Mouse (Mus musculus) kidney, adult 2 months (tissue): ENCODE results near the gene Vwa7. TPM values are rescaled to one million over a fixed set of nuclear protein-coding genes. Genes with fewer than 3 reads are reported as not detected.
A peak's percentile ranks its signal among the peaks of the same experiment; 100 is the strongest.

ENCODE experiments used
- DNase-seq: peaks from one replicate; pipeline ENCODE4 v3.0.0; 2021
- H3K27ac ChIP-seq: fragments of 200-500 bp; 2 replicates; pipeline ENCODE4 v1.5.1; 2012; ENCODE audit warnings: low read depth, low read length, control low read depth, inconsistent platforms; ENCODE audit not compliant: insufficient read depth
- H3K27me3 ChIP-seq: fragments of 200-500 bp; replicated peaks from 2 replicates; pipeline ENCODE4 v1.6.1; 2012; ENCODE audit warnings: mild to moderate bottlenecking, moderate library complexity, low read length, inconsistent platforms; ENCODE audit not compliant: control insufficient read depth, insufficient read depth
- H3K36me3 ChIP-seq: fragments of 200-500 bp; 2 replicates; pipeline ENCODE4 v1.6.1; 2012; ENCODE audit warnings: mild to moderate bottlenecking, moderate library complexity, low read length, inconsistent platforms; ENCODE audit not compliant: control insufficient read depth, insufficient read depth
- H3K4me1 ChIP-seq: fragments of 200-500 bp; 2 replicates; pipeline ENCODE4 v1.6.1; 2011; ENCODE audit warnings: low read length; ENCODE audit not compliant: control insufficient read depth, insufficient read depth
- H3K4me3 ChIP-seq: fragments of 200-500 bp; 2 replicates; pipeline ENCODE4 v1.5.1; 2011; ENCODE audit warnings: mild to moderate bottlenecking, low read depth, low read length, control low read depth; ENCODE audit not compliant: insufficient read depth
- CTCF ChIP-seq: fragments of 200-500 bp; conservative IDR thresholded peaks from 2 replicates; pipeline ENCODE4 v1.5.1; 2011; ENCODE audit warnings: low read depth, mild to moderate bottlenecking, control low read depth, low read length, moderate library complexity, mixed read lengths; ENCODE audit not compliant: insufficient read depth, insufficient read length
- POLR2A ChIP-seq: fragments of 200-500 bp; IDR thresholded peaks from one replicate; pipeline ENCODE4 v1.6.1; 2011; ENCODE audit warnings: low read depth, low read length, control low read depth
- WGBS: fragments of 180-500 bp; shearing (Covaris S2); methylation state at CpG from one replicate; pipeline ENCODE4 v1.1.7; 2018; 5-methylcytosine and 5-hydroxymethylcytosine counted together
- polyA plus RNA-seq: library from polyadenylated mRNA; depleted of rRNA; stranded (reverse); fragments of >200 nt; gene quantifications from 2 replicates; pipeline ENCODE4 v1.2.3, GENCODE M21; 2012

Gene Vwa7
- polyA plus RNA-seq, 1 experiment = 0.89 TPM

- peaks cover 6% of the 10 kb centered on the region; the same call in 1 of the 2 replicates for H3K36me3 ChIP-seq
- whole genome bisulfite sequencing = under 1% methylated on average over 57 of the region's 57 CpGs
These were observed 42.8 kb downstream of the Vwa7 start, which contains the start of gene Ddah2 for GRCm38 (mm10) chr17:35058911-35059892. Gene Ddah2 (plus strand): TSS chr17:35059035.

GRCm38 (mm10) chr17:35060071-35060470 is 43.7 kb downstream of the Vwa7 start:
- H3K27ac ChIP-seq = no peak overlapping the region
- WGBS = 21% methylated on average over 14 of the region's 14 CpGs
- H3K36me3 ChIP-seq = peaks cover 3% of the 10 kb centered on the region; the same call in 1 of the 2 replicates
- no peak for TF ChIP-seq CTCF
- TF ChIP-seq POLR2A = no peak
- DNase-seq = no peak
- peaks cover 6% of the 10 kb centered on the region; the same call in 1 of the 2 replicates for H3K4me1 ChIP-seq
- no peaks in the 10 kb centered on the region for H3K27me3 ChIP-seq
- H3K4me3 ChIP-seq = peak overlapping the region; percentile 67

More at GRCm38 (mm10) chr17:35058911-35059892, 42.8 kb downstream of the Vwa7 start, which contains the start of gene Ddah2:
- peak within 1 kb of the TSS; percentile 67 for H3K4me3 ChIP-seq
- peak within 1 kb of the TSS; percentile 52 for H3K27ac ChIP-seq
- H3K4me1 ChIP-seq = 0 out of 2 replicates have a peak, but pooled peaks cover 6% of the 10 kb centered on the region
- TF ChIP-seq CTCF (peak; percentile 62), POLR2A (peak; percentile 10)
- no peaks in the 10 kb centered on the region for H3K27me3 ChIP-seq
- peak; percentile 91 for DNase-seq

GRCm38 (mm10) chr17:35060737-35061297 is 44.4 kb downstream of the Vwa7 start:
- Histone ChIP-seq H3K27ac (no peak overlapping the region), H3K36me3 (no peaks in the 10 kb centered on the region), H3K4me1 (peaks cover 6% of the 10 kb centered on the region; the same call in 1 of the 2 replicates), H3K27me3 (no peaks in the 10 kb centered on the region), H3K4me3 (no peak overlapping the region)
- TF ChIP-seq POLR2A (no peak), CTCF (no peak)
- peak; percentile 24 for DNase-seq
- 59% methylated on average over 22 of the region's 22 CpGs for WGBS

GRCm38 (mm10) chr17:35061299-35061698 is 44.9 kb downstream of the Vwa7 start:
- no peak overlapping the region for H3K27ac ChIP-seq
- no peaks in the 10 kb centered on the region for H3K36me3 ChIP-seq
- no peak overlapping the region for H3K4me3 ChIP-seq
- DNase-seq = no peak
- no peak for TF ChIP-seq POLR2A
- TF ChIP-seq CTCF = no peak
- H3K27me3 ChIP-seq = no peaks in the 10 kb centered on the region
- WGBS = 81% methylated on average over 8 of the region's 8 CpGs
- H3K4me1 ChIP-seq = peaks cover 6% of the 10 kb centered on the region; the same call in 1 of the 2 replicates

- H3K27ac ChIP-seq = no peak overlapping the region
- no peaks in the 10 kb centered on the region for H3K27me3 ChIP-seq
- H3K36me3 ChIP-seq = no peaks in the 10 kb centered on the region
- 86% methylated on average over 3 of the region's 3 CpGs for WGBS
- DNase-seq = no peak
- no peak overlapping the region for H3K4me3 ChIP-seq
- TF ChIP-seq CTCF = no peak
- no peak for TF ChIP-seq POLR2A
- no peaks in the 10 kb centered on the region; the same call in 1 of the 2 replicates for H3K4me1 ChIP-seq
These were observed 47.1 kb downstream of the Vwa7 start for GRCm38 (mm10) chr17:35063466-35063865.

GRCm38 (mm10) chr17:35064378-35064877 is 48.0 kb downstream of the Vwa7 start:
- Histone ChIP-seq H3K27ac (peak overlapping the region; percentile 65), H3K4me3 (peak overlapping the region; percentile 4; the same call in 1 of the 2 replicates), H3K4me1 (no peaks in the 10 kb centered on the region; the same call in 1 of the 2 replicates), H3K27me3 (no peaks in the 10 kb centered on the region), H3K36me3 (no peaks in the 10 kb centered on the region)
- DNase-seq = peak; percentile 18
- TF ChIP-seq POLR2A (no peak), CTCF (no peak)
- 43% methylated on average over 10 of the region's 10 CpGs for WGBS
